Mouse (Mus musculus) spleen, postnatal 14 days (tissue): ENCODE measurements around the gene Spryd4.
A peak's percentile ranks its signal among the peaks of the same experiment; 100 is the strongest.
"Not testable (repeated sequence)": the region's sequence is repeated elsewhere in the genome, so short reads cannot be mapped to it uniquely, and the experiment has no call there.

Experiments
- DNase-seq, 2 experiments: peaks; one replicate each; pipeline ENCODE4 v3.0.0; 2021 to 2022; ENCODE audit warnings: low spot score in 2 of 2

The Spryd4 gene

DNA sequence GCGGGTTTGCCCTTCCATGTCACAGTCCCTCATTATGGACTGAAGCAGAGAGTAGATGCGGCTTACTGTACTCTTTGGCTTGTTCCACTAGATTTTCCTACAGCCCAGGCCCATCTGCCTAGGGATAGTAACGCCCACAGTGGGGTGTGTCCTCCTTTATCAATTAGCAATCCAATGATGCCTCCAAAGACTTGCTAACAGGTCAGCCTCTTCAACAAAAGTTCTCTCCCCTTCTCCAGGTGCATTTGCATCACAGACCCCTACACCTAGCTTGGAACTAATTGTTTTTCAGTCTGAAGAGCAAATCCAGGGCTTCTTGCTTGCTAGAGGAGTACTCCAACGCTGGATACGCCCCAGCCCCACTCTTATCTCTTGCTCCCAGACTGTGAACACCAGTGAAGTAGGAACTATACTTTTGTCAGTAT, 24.4 kb downstream of the Spryd4 start:
- DNase-seq = no peak

DNA sequence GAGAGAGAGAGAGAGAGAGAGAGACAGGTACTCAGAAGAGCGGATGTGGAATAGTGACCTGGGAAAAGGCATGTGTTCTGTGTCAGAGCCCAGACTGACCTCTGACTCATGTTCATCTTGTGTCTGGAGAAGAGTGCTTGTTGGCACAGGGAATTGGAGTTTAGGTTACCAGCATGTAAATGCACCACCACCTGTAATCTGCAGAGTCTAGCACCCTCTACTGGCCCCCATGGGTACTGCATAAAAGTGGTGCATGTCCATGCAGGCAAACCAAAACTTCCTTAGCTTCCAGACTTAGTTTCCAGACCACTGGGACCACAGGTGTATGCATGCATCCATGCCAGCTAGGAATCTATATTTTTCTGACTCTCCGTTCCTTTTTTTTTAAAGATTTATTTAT, 25.6 kb downstream of the Spryd4 start:
- DNase-seq = peak; percentile 66 to 82

DNA sequence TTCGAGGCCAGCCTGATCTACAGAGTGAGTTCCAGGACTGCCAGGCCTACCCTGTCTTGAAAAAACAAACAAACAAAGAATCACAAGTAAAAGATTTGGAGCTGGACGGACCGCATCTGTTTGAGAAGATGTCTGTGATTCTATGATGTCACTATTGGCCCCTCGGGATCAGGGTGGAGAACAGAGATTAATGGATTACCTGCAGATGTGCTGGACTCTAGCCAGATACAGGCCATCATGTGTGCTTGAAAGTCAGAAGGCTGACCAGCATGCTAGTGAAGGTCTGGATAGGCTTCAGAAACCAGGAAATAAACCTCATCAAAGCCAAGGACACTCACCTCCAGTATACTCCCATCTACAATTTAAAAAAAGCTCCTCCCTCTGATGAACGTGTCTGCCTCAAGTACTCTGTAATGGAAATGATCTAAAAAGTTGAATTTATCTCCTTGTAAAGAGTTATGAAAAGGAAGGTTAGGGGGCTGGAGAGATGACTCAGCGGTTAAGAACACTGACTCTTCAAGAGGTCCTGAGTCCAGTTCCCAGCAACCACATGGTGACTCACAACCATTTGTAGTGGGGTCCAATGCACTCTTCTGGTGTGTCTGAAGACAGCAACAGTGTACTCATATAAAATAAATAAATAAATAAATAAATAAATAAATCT, 26.2 kb downstream of the Spryd4 start:
- DNase-seq = no peak

DNA sequence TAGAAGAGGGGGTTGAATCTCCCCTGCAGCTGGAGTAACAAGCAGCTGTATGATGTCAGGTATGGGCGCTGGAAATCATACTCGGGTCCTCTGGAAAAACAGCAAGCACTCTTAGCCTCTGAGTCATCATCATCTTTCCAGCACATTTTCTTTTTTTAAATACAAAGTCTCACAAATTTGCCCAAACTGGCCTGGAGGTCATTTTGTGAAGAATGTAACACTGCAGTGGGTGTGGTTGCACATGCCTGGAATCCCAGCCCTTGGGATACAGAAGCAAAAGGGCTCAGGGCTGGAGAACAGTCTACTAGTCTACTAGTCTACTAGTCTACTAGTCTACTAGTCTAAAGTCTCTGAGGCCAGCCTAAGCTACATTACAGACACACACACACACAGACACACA, 27.3 kb downstream of the Spryd4 start:
- no peak for DNase-seq

DNA sequence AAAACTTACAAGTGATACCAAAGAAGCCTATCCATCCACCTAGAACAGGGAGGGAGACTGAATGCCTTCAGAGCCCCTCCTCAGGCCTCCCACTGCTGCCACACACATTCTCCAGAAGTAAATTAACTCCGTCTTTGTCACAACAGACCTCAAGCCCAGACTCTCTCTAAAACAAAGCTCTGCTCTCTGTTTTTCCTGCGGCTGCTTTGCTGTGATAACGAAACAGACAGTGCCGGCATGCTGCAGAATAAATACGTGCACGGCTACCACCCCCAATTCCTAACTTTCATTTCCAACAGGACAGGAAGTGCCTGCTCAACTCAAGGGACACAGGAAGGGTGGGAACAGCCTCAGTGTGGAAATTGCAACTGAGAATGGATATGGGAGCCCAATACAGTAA, 31.6 kb downstream of the Spryd4 start, which contains the start of gene Rbms2:
Gene Rbms2 (minus strand): TSS at position 309 of the 400 bp plus-strand sequence.
- no peak for DNase-seq

DNA sequence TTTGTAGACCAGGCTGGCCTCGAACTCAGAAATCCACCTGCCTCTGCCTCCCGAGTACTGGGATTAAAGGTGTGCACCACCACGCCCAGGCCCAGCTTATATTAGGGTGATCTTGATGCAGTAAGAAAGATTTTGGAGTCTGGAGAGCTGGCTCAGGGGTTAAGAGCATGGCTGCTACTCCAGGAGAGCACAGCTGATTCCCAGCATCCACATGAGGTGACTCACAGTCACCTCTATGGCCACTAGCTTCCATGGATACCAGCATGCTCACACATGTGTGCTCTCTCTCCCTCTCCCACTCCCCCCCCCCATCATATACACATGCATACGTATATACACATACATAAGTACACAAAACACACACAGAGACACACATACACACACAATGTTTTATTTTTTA, 34.3 kb downstream of the Spryd4 start:
- DNase-seq = no peak

DNA sequence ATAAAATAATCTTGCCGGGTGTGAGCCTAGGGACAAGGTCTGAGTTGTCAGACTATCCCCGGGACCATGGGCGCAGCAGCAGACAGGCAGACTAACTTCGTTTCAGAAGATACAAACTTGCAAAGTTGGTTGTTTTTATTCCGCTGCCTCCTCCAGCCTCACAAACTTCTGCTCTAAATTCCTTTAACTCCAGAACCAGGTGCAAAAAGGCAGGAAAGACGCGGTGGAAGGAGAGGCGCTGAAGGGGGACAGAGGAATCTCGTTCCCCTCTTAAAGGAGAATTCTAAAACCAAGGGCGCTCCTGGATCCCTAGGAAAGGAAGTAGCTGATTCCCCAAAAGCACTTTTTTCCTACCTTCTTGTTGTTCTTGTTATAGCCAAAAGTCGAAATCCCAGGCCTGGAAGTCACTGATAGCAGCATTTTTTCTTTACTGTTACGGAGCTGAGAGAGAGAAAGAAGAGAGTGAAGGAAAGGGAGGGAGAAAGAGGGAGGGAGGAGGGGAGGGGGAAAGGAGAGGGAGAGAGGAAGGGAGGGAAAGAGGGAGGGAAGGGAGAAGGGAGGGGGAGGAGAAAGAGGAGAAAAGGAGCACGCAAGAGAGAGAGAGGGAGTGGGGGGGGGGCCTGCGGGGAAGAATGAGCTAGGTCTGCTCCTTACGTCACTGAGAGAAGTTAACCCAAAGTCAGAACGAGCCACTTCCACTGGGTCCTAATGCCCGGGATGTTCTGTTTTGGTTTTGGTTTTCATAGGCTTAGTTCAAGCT, 35.4 kb downstream of the Spryd4 start:
- DNase-seq = peak in 1 of 2 experiments; percentile 33

DNA sequence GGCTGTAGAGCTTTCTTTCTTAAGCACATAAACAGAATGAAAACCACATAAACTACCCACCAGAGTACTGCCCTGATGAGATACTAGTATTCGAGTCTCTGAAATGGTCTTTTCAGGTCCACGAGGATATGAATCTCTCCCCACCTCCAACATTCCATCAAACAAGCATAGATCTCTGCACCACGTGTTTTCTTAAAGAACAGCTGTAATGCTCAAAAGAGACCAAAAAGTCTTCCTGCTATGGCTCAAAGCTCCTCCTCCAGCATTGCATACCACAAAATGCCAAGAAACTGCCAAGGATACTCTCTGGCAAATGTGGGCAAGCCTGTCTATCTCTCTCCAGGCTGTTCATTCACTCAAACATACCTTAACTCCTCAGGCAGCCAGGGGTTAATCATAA, 36.3 kb downstream of the Spryd4 start:
- DNase-seq = no peak

DNA sequence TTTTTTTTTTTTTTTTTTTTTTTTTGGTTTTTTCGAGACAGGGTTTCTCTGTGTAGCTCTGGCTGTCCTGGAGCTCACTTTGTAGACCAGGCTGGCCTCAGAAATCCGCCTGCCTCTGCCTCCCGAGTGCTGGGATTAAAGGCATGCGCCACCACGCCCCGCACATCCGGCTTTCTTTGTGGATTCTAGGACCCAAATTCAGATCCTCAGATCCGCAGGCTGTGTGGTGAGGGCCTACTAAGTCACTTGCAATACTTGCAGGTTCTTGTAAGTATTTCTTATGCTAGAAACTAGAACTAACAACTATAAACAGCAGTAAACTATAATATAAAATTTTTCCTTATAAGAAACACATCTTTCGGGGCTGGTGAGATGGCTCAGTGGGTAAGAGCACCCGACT, 40.3 kb downstream of the Spryd4 start:
- DNase-seq = not testable (repeated sequence)

DNA sequence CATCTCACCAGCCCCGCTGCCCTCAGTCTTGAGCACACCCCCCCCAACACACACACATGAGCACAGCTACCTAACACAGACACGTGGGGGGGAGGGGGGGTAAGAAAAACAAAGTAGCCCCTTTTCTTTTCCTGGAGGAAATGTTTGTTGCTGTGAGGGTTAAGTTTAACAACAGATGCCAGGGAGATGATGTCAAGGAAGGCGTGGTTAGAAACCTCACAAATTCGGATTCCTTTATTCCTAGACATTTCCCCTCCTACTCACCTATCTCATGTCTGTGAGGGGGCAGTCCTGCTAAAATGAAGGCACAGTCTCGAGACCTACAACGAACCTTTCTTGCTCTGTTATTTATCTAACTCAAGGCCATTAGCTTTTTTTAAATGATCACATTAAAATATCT, 44.5 kb downstream of the Spryd4 start:
- DNase-seq = no peak

DNA sequence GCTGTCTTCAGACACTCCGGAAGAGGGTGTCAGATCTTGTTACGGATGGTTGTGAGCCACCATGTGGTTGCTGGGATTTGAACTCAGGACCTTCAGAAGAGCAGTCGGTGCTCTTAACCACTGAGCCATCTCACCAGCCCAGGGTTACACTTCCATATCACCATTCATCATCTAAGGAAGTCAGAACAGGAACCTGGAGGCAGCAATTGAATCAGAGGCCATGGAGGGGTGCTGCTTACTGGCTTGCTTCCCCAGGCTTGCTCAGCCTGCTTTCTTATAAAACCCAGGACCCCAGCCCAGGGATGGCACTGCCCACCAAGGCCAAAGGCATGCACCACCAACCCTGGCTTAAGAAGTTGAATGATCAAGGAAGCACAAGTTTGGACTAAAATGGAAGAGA, 45.9 kb downstream of the Spryd4 start:
- not testable (repeated sequence) for DNase-seq
